Mouse (Mus musculus): ENCODE data around the gene Ube2d3.

DNA sequence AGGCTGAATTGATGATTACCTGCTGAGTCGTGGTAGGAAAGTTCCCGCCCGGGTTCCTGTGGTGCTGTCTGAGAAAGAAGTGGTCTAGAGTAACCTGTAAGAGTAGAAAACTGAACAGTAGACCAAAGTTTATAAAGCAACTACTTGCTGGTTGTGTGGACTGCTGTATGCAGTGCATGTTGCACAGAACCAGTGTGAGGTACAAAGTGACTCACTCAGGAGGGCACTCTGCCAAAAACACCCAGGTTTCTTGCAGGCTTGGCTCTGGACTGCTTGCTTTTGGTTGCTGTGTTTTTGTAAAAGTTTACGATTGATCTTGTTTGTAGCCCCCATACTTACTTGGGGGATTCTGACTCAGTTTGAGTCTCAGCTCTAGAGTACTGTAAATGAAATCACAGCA, 32.0 kb downstream of the Ube2d3 start:
- no peak for TF ChIP-seq CTCF (IDR thresholded peaks at IDR 0.05; ENCODE audit: insufficient read depth, low read depth, low read length)
- TF ChIP-seq POLR2A (IDR thresholded peaks at IDR 0.05; ENCODE audit: insufficient read depth, low read depth, low read length): no peak
